Mouse (Mus musculus) bone marrow, adult 2 months (tissue): ENCODE data around the gene Zbtb7a.

Experiments
- CTCF ChIP-seq: fragments of 200-500 bp; IDR thresholded peaks from 2 replicates; pipeline ENCODE4 v1.5.1; 2011; ENCODE audit warnings: low read length, control low read depth; ENCODE audit not compliant: control insufficient read depth, insufficient read depth
- POLR2A ChIP-seq: fragments of 200-500 bp; IDR thresholded peaks from 2 replicates; pipeline ENCODE4 v1.6.1; 2011; ENCODE audit warnings: low read depth, mild to moderate bottlenecking, control low read depth, low read length, borderline replicate concordance; ENCODE audit not compliant: control insufficient read depth

DNA sequence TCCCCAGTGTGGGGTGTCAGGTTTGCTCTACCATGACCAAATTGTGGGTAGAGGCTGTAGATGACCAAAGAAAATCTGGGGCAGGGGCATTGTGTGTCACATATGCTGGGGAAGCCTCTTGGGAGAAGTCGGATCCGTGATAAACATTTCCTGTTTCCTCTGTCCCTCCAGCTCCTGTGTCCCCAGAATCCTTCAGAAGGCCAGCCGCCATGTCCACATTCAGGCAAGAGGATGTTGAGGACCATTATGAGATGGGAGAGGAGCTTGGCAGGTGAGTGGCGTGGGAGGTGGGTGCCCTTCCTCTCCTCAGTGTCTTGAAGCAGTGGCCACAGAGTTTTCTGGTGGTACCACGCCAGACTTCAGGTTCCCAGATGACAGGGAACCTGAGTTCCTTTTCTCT lies 48.8 kb downstream of the Zbtb7a start, which contains the start of gene 4930442H23Rik:
- no peak for TF ChIP-seq CTCF
- TF ChIP-seq POLR2A: no peak
